Mouse (Mus musculus) adrenal gland, postnatal 4 days (tissue): ENCODE results near the gene Tagln. TPM values are rescaled to one million over a fixed set of nuclear protein-coding genes. Genes with fewer than 3 reads are reported as not detected.

Source experiments
- DNase-seq, 2 experiments: peaks; one replicate each; pipeline ENCODE4 v3.0.0; 2021 to 2022; ENCODE audit warnings: low spot score in 2 of 2, mixed read lengths in 2 of 2
- long read RNA-seq, 2 experiments: library from polyadenylated mRNA; stranded (forward); transcript quantifications; one replicate each; pipeline ENCODE4 v2.0.0; 2021
- total RNA-seq, 2 experiments: library from RNA; stranded (reverse); gene quantifications; 2 replicates each; pipeline ENCODE4 v1.2.3; 2021

The Tagln gene
- 10 to 100 TPM; 44.1 to 44.3 TPM for total RNA-seq
- long read RNA-seq, experiment 1, transcript Tagln-201 (5 exons, 1,595 nt) = major isoform, 7 of 11 reads
- long read RNA-seq, experiment 1, partial matches to known transcripts = 1 of 11 reads
- long read RNA-seq, experiment 1, other reads (novel, unspliced or antisense) = 2 of 11 reads
- long read RNA-seq, experiment 2, transcript Tagln-201 (5 exons, 1,595 nt) = major isoform, 22 of 26 reads
- long read RNA-seq, experiment 2, partial matches to known transcripts = 0 of 26 reads
- long read RNA-seq, experiment 2, other reads (novel, unspliced or antisense) = 4 of 26 reads

DNA sequence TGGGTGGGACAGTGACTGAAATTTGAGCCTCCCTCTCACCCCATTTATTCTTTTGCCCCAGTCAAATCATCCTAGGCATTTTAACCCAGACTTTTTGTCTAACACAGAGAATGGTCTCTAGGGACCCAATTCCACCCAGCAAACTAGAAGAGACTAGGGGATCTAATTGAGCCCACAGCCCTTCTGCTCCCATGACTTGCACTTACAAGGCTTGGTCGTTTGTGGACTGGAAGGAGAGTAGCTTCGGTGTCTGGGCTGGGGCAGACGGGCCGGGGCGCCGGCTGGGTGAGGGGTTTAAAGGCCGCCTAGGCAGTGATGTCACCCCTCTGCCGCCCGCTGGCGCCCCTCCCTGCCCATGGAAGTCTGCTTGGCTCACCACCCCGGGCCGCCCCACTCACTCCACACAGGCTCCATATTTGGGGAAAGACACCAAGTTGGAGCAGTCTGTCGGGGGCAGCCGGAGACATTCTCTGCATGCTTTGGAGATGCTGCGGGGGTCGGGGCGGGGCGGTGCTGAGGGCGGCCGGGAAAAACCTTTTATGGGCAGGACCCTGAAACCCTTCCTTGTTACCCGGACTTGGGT, at the start of gene Tagln:
Gene Tagln (minus strand): TSS at position 431 of the 583 bp plus-strand sequence.
- DNase-seq = no peak

DNA sequence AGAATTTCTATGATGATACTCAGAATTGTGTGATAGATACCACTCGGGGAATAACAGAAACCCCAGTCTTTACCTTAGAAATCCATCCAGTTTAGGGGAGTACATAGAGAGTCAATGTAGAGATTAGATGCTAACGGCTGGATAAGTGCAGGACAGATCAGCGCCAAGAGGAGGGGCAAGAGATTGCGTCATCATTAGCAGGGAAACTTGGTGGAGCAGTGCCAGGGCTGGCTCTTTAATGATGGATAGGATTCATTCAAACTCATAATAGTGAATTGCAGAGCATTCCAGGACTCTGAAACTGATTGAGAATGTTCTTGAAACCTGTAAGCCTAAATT, 49.3 kb upstream of the Tagln start:
- DNase-seq = no peak

DNA sequence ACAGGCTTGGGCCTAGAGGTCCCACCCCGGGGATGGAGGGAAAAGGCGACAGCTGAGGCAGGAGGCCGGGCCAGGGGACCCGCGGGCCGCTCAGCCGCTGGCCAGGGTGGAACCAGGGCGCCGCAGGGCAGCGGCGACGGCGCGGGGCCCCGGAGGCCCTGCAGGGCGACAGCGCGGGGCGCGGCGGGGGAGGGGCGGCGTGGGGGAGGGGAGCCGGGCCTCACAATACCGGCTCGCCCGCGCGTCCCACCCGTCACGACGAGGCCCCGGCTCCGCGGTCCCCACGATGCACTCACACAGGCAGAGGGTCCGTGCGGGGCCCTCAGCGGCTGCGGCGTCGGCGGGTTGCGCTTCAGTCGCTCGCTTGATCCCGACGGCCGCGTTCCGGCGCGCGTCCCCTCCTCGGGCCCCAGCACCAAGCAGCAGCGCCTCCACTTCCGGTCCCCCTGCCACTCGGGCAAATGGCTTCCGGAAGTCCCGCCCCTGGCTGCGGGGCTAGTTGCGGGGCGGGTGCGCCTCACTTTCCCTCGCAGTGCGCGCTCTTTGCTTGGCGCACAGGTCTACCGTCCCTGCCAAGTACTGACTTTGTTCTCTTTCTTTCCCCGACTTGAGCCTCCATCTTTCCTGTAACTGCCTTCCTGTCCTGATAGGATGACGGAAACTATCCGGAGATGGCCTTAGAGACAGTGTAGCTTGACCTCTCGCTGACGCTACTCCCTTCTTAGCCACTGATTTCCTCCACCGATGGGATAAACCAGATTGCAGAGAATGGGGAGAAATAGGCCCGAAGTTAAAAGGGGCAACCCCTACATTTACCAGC, 48.8 kb upstream of the Tagln start:
- peak; percentile 67 to 83 for DNase-seq

DNA sequence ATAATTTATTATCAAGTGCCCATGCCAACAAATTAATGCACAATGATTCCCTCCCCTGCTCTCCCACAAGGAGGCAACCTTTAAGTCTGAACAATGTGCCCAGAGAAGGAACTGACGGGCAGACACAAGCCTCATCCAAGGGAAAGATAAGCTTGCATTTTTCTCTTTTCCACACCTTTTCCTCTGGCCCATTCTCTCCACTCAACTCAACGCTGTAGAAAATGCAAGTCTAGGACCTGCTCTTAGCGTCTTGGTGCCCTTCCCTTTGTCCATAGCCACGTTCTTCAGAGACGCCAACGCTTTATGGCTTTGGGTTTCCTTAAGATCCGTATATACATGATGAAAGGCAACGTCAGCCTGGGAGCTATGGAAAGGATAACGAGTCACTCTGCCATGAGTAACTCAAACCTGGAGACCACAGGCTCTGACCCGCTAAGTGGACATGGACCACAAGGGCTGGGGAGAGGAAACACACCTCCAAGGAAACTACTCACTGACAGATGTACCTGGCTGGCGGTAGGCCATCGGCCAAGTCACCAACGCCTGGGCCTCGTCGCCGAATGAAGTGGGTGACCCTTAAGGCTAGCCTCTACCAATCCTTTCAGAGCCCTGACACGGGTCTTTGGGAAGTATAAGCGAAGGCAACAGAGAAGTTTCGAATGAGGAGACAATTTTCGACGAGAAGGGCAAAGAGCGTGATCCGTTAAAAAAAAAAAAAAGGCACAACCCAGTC, 48.0 kb upstream of the Tagln start:
- no peak for DNase-seq

DNA sequence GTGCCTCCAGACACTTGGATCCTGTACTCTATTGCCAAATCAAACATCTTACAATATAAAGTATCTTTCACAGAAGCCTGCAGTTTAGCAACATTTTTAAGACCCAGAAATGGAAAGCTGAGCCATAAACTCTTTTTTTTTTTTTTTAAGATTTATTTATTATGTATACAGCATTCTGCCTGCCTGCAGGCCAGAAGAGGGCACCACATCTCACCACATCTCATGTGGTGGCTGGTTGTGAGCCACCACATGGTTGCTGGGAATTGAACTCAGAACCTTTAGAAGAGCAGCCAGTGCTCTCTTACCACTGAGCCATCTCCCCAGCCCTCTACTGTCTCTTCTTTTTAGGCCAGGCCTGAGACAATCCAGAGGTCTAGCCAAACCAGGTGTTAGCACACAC, 45.5 kb upstream of the Tagln start:
- no peak for DNase-seq

DNA sequence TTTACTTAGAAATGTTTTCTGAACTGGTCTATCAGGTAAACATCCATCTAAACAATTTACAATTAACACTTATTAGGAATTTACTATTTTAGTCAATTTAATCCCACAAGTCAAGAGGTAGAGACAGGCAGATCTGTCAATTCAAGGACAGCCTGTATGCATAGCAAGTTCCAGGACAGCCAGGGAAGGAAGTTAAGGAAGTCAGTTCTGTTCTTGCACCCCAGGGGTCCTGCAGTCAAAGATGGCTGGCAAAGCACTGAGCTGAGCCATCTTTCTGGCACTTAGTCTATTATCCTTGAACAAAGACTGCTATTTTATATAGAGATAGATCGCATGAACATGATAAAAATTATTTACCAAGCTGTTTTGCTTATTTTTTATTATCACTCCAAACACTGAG, 44.8 kb upstream of the Tagln start:
- no peak for DNase-seq

DNA sequence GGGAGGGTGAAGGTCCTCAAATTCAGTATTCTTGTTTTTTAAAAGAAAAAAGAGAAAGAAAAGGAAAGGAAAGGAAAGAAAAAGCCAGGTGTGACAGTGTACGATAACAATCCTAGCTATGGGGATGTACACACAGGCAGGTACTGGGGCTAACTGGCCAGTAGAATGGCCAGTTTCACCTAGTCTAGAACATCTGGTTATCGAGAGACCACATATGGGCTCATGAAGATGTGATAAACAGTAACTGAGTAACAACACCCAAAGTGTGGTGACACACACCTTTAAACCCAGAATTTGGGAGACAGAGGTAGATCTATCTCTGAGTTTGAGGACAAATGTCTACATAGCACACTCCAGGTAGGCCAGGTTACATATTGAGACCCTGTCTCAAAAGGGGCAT, 43.9 kb upstream of the Tagln start:
- DNase-seq = no peak

DNA sequence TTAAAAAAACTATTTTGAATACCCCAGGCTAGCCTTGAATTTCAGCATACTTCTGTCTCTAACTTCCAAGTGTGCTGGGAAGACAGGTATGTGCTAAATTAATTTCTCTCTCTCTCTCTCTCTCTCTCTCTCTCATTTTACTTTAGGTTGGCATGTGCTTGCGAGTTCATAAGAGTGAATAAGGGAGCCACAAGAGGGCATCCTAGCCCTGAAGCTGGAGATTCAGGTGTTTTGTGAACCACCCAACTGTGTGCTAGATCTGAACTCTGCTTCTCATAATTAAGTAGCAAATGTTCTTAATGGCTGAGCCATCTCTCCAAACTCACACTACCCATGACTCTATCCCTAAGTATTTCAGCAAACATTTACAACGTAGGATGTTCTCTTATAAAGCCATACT, 41.0 kb upstream of the Tagln start:
- DNase-seq = no peak

DNA sequence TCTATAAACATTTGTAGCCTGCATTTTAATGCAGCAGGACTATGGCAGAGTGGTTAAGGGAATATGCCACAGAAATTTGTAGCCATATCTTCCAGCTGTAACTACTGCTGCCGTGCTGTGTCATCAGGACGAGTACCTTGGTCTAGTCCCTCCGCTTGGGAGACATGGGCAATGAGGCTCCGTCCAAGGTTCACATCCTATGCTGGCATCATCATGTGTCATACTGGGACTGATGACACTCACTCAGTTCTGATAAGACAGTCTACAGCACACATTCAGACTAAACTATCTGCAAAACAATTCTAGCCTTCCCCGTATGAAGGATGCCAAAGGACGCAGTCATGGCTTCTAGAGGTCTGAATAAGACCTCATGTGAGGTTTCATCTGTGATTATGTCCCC, 27.7 kb upstream of the Tagln start:
- DNase-seq = no peak

DNA sequence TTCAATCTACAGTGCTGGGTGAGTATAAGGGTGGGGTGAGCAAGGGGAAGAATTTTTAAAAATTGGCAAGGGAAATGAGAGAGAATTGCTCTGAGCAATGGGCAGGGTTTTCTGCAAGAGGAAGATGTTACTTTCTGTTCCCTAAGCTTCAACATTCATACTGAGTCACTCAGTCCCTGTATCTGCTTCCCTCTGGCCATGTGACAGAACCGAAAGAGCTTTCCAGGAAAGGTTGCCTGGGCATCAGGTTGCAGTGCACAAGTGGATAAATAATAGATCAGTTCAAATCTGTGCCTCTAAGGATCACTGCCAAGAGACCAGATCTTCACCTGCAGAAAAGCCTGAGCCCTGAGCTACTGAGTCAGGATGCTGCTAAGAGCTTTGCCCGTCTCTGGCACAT, 26.0 kb upstream of the Tagln start:
- DNase-seq = peak in 1 of 2 experiments; percentile 4

DNA sequence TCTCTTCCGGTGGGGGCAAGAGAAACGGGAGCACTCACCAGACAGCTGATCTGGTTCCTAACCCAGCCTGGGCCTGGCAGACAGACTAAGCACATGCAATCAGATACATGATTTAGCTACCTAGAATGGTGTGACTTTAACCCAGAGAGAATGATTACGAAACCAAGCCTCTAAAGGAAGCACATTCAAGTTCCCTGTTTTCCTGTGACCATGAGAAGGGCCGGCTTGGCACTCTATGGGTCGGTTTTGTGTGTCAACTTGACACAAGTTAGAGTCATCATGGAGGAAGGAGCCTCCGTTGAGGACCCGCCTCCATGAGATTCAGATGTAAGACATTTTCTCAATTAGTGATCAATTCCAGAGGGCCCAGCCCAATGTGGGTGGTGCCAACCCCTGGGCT, 23.8 kb upstream of the Tagln start:
- peak in 1 of 2 experiments; percentile 4 for DNase-seq

DNA sequence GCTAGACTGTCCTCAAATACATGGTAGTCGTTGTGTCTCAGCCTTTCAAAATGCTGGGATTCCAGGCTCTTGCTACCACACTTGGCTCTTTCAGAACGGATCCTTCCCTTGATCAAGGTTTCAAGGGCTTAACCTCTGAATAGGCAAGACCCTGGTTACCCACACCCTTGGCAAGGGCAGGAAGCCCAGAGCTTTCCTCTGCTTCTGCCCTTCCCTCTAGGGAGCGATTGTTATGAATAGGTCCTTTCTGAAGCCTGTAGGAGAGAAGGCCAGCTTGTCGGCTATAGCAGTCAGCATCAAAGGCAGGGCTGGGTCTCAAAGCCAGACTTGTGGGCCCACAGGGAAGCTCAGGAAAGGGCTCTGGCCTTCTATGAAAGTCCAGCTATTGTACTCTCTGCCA, 23.0 kb upstream of the Tagln start:
- DNase-seq = peak in 1 of 2 experiments; percentile 6

DNA sequence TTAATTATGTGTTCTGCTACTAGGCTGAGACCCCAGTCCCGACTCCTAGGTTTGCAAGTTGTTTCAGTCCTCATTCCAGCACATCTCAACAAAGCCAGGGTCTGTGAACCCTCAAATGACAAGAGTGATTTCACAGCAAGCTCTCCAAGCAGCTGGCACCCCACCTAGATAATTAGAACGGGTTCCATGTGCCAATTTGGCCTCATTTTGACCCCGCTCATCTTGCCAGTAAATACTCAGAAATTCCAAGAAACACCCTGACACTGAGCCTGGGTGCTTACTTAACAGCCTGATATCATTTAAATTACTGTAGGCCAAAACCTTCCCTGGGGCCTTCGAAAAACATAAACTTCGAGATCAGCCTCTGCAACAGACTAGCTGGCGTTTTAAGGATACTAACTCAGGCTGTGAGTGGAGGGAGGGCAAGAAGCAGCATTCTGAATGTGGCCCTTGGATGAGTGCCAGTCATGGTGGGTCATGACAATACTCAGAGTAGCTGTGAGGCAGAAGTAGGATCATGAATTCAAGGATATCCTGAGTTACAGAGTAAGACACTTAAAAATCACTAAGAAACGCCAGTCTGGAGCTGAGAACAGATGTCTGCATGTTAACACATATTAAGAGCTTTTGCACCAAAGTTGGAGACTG, 22.3 kb upstream of the Tagln start:
- no peak for DNase-seq

DNA sequence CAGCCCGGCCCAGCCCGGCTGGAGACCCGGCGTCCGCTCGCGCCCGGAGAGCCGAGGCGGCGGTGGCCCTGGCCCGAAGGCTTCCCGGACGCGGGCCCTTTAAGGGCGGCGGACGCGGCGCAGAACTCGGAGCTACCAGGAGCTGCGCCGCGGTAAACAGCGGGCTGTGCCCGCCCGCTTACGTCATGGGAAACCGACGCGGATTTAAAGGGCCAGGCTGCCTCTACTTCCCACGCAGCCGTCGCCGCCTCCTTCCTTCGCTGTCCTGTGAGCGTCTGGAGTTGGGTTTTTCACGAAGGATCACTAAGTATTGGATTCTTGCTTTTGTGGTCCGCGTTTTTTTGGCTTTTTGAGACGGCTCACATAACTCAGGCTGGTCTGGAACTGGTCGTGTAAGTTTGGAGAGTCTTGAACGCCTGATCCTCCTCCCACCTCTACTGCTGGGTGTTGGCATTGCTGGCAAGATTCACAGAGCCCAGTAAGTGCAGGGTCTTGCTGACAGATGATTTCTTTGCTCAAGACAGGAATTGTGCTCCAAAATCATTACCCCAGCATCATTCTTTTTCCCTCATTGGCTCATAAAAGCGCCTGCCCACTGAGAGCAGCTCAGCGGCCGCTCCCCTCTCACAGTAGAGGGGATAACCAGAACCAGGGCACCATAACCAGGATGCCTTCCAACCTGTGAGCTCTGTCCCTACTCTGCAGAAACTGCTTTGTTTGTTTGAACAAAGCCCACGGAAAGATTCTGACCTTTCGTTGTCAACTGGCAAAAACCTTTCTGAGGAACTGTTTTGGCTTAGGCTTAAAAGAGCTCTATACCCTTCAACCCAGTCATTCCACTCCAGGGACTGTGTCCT, 19.5 kb upstream of the Tagln start, which contains the start of gene Sidt2:
Gene Sidt2 (minus strand): TSS at position 152 of the 857 bp plus-strand sequence.
- DNase-seq = peak; percentile 62 to 63

DNA sequence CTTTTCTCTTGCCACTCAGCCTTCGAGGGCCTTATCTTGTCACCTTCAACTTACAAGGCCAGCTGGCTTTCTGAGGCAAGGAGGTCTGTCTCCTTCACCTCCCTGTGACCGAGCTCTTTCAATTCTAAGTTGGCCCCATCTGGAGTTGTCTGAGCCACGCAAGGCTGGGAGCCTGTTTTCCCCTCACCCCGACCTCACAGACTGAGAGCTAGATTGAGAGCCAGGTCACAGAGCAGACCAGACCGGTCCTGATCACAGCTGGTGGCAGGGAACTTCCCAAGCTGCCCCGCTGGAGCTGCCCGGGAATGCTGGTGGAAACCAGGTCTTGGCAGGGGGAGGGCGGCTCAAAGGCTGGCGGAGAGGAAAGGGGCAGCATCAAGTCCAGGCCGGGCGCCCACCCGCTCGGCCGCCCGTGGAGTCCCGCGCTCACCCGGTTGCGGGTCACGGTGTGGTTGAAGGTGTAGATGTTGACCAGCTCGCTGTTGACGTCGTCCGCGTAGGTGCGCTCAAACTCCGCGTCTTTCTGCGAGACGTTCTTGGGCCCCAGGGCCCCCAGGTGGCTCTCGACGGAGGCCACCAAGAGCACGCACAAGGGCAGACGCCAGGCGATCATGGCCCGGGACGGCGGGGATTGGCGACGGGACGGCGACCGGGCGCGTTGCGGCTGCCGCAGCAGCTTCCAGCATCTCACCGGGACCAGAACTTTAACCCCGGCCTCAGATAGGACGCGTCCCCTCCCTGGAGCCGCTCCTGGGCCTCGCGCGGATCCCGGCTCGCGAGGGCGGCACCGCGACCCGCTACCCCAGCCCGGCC, 18.6 kb upstream of the Tagln start:
- DNase-seq = peak in 1 of 2 experiments; percentile 39

DNA sequence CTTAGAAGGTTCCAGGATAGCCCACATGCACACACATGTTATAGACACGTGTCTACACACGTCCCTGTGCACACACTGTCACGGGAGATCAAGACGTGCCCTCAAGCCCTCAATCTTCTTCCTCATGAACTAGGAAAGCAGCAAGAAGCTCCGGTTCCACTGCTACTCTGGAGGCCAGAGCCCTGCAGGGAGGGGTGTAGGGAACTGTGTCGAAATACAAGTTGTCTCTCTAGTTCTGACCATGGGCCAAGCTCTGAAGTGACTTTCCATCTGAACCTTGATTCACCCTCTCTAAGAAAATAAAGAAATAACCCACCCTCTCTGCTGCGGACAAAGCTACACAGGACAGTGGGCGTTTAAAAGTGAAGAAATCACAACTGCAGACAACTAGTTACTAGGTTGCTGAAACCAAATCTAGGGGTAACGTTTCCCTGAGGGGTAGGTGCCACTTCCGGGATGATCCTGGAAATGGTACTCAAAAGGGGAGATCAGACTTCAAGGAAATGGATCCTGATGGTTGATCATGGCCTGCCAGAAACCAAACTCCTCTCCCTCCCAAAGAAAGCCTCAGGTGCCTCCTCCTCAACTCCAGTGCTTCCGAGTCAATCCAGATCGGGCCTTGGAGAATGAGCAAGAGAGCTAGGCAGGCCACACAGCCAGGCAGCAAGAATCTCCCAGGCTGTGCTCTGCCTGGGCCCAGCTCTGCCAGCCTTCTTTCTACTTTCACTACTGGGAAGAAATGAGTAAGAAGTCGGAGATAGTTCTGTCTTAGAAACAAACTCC, 17.8 kb upstream of the Tagln start:
- peak in 1 of 2 experiments; percentile 15 for DNase-seq

DNA sequence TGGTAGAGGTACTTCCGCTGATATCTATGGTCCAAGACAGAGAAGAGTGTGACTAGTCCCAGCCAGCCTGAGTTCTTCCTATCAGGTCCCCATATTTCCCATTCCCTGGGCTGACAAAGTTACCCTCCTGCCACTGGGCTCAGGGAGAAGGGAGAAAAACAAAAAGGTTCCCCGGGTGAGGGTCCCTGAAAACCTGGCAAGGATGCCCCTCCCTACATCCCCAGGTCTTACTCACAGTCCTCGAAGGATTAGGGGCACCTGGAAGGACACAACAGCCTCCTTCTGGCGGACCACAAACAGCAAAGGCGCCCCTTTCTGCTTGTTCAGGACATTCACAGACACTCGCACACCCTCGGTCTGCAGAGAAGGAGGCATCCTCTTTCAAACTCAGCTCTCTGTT, 17.0 kb upstream of the Tagln start:
- DNase-seq = peak in 1 of 2 experiments; percentile 2

DNA sequence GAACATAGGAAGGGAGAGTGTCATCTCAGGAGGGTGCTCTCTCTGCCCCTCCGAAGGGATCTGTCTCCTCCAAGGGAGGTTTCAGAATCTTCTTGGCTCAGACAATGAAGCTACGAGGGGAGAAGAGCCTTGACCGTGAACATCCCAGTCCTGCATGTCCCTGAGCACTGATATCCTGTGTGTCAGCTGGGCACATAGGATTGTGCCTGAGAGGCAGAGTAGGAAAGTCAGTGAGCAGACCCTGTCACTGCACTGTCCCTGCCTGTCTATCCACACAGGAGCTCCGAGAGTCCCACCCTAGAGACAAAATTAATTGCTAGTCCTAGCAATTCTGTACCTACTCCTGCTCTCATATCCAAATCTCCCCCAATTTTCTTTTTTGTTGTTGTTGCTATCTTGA, 16.2 kb upstream of the Tagln start:
- DNase-seq = no peak

DNA sequence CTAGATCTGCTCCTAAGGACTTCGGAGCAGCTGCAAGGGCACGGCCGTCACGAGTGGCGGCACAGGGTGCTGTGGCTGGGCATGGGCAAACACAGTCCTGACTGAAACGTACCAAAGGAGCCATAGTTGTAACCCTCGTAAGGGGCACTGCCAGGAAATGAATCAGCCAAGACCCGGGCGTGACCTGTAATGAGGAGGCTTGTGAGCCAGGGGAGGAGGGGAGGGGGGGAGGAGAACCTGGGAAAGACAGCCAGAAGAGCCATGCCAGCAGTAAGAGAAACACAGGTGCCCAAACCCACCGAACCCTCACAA, 11.0 kb upstream of the Tagln start:
- no peak for DNase-seq
